Mouse (Mus musculus) midbrain, postnatal 0 days (tissue): ENCODE data around the gene Tspo. TPM values are rescaled to one million over a fixed set of nuclear protein-coding genes. Genes with fewer than 3 reads are reported as not detected.

ENCODE experiments used
- ATAC-seq: fragments of 200-750 bp; cut with Nextera tagmentation; 2 replicates; pipeline ENCODE4 v1.8.0; 2017; ENCODE audit warnings: moderate number of reproducible peaks, mild to moderate bottlenecking, moderate TSS enrichment, moderate library complexity; ENCODE audit not compliant: low FRiP score
- DNase-seq: peaks from one replicate; pipeline ENCODE4 v3.0.0-alpha.2; 2015; ENCODE audit warnings: low spot score
- H3K27ac ChIP-seq: fragments of 300-500 bp; sonication (generic); 2 replicates; pipeline ENCODE4 v1.5.1; 2014; ENCODE audit warnings: low read depth, mild to moderate bottlenecking, low read length, mixed read lengths
- H3K27me3 ChIP-seq: fragments of 300-500 bp; sonication (generic); 2 replicates; pipeline ENCODE4 v1.6.1; 2014; ENCODE audit warnings: low read length, control low read depth, mixed read lengths; ENCODE audit not compliant: insufficient read depth
- H3K36me3 ChIP-seq: fragments of 300-500 bp; sonication (generic); 2 replicates; pipeline ENCODE4 v1.6.1; 2014; ENCODE audit warnings: low read length, control low read depth, mixed read lengths; ENCODE audit not compliant: insufficient read depth
- H3K4me1 ChIP-seq: fragments of 300-500 bp; sonication (generic); 2 replicates; pipeline ENCODE4 v1.6.1; 2014; ENCODE audit warnings: mild to moderate bottlenecking, control low read depth, antibody characterized with exemption, low read length, mixed read lengths; ENCODE audit not compliant: insufficient read depth
- H3K4me2 ChIP-seq: fragments of 300-500 bp; sonication (generic); 2 replicates; pipeline ENCODE4 v1.6.1; 2014; ENCODE audit warnings: low read depth, mild to moderate bottlenecking, low read length, mixed read lengths; ENCODE audit not compliant: poor library complexity, severe bottlenecking
- H3K4me3 ChIP-seq: fragments of 300-500 bp; sonication (generic); 2 replicates; pipeline ENCODE4 v1.5.1; 2014; ENCODE audit warnings: low read depth, mild to moderate bottlenecking, low read length, moderate library complexity
- H3K9ac ChIP-seq: fragments of 300-500 bp; sonication (generic); replicated peaks from 2 replicates; pipeline ENCODE4 v1.6.1; 2014; ENCODE audit warnings: mild to moderate bottlenecking, low read length, moderate library complexity, mixed read lengths; ENCODE audit not compliant: poor library complexity, severe bottlenecking
- H3K9me3 ChIP-seq: fragments of 300-500 bp; sonication (generic); 2 replicates; pipeline ENCODE4 v1.6.1; 2016; ENCODE audit warnings: low read length, control low read depth
- CTCF ChIP-seq: IDR thresholded peaks from 2 replicates; pipeline ENCODE4 v1.5.1; 2016; ENCODE audit warnings: antibody characterized with exemption, mild to moderate bottlenecking
- WGBS: fragments of 180-500 bp; shearing (Covaris S2); extraction: QIAGEN DNeasy Blood & Tissue Kit; methylation state at CpG from one replicate; pipeline ENCODE4 v1.1.7; 2014; 5-methylcytosine and 5-hydroxymethylcytosine counted together
- microRNA-seq: library from miRNA; unstranded; fragments of <30 nt; microRNA quantifications from one replicate; pipeline ENCODE4, GENCODE M21; 2016; ENCODE audit warnings: borderline number of aligned reads
- polyA plus RNA-seq: library from polyadenylated mRNA; unstranded; fragments of >200 nt; fragmentation: Nextera tagmentation; extraction: Ambion mirVana; gene quantifications from 2 replicates; pipeline ENCODE4 v1.2.1, GENCODE M21; 2015
- total RNA-seq: library from RNA; depleted of rRNA; stranded (reverse); fragments of >200 nt; gene quantifications from 2 replicates; pipeline ENCODE4 v1.2.3, GENCODE M21; 2014; rRNA removed

Tspo gene
- total and polyA plus RNA-seq, 2 experiments from 2014 or later: 8.0 to 8.4 TPM

- H3K27me3 ChIP-seq: no peaks in the 10 kb centered on the region
- no peak overlapping the region for H3K27ac ChIP-seq
- no peaks in the 10 kb centered on the region for H3K9me3 ChIP-seq
- H3K9ac ChIP-seq: no peak overlapping the region
- WGBS: 95% methylated on average over 8 of the region's 8 CpGs
- no peak for ATAC-seq
- no peaks in the 10 kb centered on the region for H3K36me3 ChIP-seq
- no peak overlapping the region for H3K4me2 ChIP-seq
- H3K4me3 ChIP-seq: no peak overlapping the region
- no peaks in the 10 kb centered on the region for H3K4me1 ChIP-seq
- TF ChIP-seq CTCF: no peak
- DNase-seq: no peak
Observed at GRCm38 (mm10) chr15:83606700-83607099, 43.3 kb downstream of the Tspo start.

- ATAC-seq: 0 out of 2 replicates have a peak, but pooled peaks have one; percentile 27
Observed at GRCm38 (mm10) chr15:83607115-83607802, 43.9 kb downstream of the Tspo start.

GRCm38 (mm10) chr15:83615245-83615644, 51.9 kb downstream of the Tspo start:
- DNase-seq: no peak
- H3K36me3 ChIP-seq: peaks cover 8% of the 10 kb centered on the region; the same call in 1 of the 2 replicates
- no peak overlapping the region for H3K27ac ChIP-seq
- no peak for ATAC-seq
- no peaks in the 10 kb centered on the region for H3K27me3 ChIP-seq
- no peak for TF ChIP-seq CTCF
- WGBS: 94% methylated on average over 3 of the region's 3 CpGs
- H3K4me3 ChIP-seq: no peak overlapping the region
- H3K9me3 ChIP-seq: no peaks in the 10 kb centered on the region
- no peaks in the 10 kb centered on the region for H3K4me1 ChIP-seq
- H3K4me2 ChIP-seq: no peak overlapping the region
- no peak overlapping the region for H3K9ac ChIP-seq

More at GRCm38 (mm10) chr15:83607115-83607802, 43.9 kb downstream of the Tspo start:
- H3K9ac ChIP-seq: no peak overlapping the region
- H3K27ac ChIP-seq: no peak overlapping the region
- H3K4me2 ChIP-seq: no peak overlapping the region
- no peak overlapping the region for H3K4me3 ChIP-seq
- 52% methylated on average over 15 of the region's 15 CpGs for WGBS
- H3K36me3 ChIP-seq: no peaks in the 10 kb centered on the region
- DNase-seq: peak; percentile 78
- H3K27me3 ChIP-seq: no peaks in the 10 kb centered on the region
- TF ChIP-seq CTCF: peak; percentile 78
- H3K9me3 ChIP-seq: no peaks in the 10 kb centered on the region
- H3K4me1 ChIP-seq: no peaks in the 10 kb centered on the region

Small RNAs within 50 kb of the gene (microRNA-seq; reads per million reads assigned to microRNA genes)
- gene Gm24575: not detected

Other genes starting within 250 kb of the Tspo start
- gene Arfgap3, start 213.3 kb upstream of the Tspo start, total RNA-seq: 41.8 and 44.0 TPM in 2 replicates
- gene Arfgap3, start 213.3 kb upstream of the Tspo start, polyA plus RNA-seq: 36.4 and 36.8 TPM in 2 replicates
- 14.6 and 21.3 TPM in 2 replicates for gene Pacsin2, start 99.0 kb upstream of the Tspo start, total RNA-seq
- 16.2 and 16.7 TPM in 2 replicates for gene Pacsin2, start 99.0 kb upstream of the Tspo start, polyA plus RNA-seq
- gene Ttll1, start 52.7 kb upstream of the Tspo start, total RNA-seq: 57.8 and 60.7 TPM in 2 replicates
- gene Ttll1, start 52.7 kb upstream of the Tspo start, polyA plus RNA-seq: 119 and 123 TPM in 2 replicates
- gene Bik, start 36.7 kb upstream of the Tspo start, total RNA-seq: 0.27 TPM in 1 of 2 replicates, not detected in the other
- gene Bik, start 36.7 kb upstream of the Tspo start, polyA plus RNA-seq: 0.33 and 0.37 TPM in 2 replicates
- gene Mcat, start 195 bp downstream of the Tspo start, total RNA-seq: 43.9 and 44.4 TPM in 2 replicates
- gene Mcat, start 195 bp downstream of the Tspo start, polyA plus RNA-seq: 34.6 and 35.9 TPM in 2 replicates
- 50.5 and 56.4 TPM in 2 replicates for gene Ttll12, start 31.6 kb downstream of the Tspo start, total RNA-seq
- 39.1 and 40.1 TPM in 2 replicates for gene Ttll12, start 31.6 kb downstream of the Tspo start, polyA plus RNA-seq
- 14.9 and 19.9 TPM in 2 replicates for gene Scube1, start 161.4 kb downstream of the Tspo start, total RNA-seq
- 4.7 TPM in 2 replicates for gene Scube1, start 161.4 kb downstream of the Tspo start, polyA plus RNA-seq
- 41.1 and 48.0 TPM in 2 replicates for gene Mpped1, start 215.9 kb downstream of the Tspo start, total RNA-seq
- 18.1 and 20.3 TPM in 2 replicates for gene Mpped1, start 215.9 kb downstream of the Tspo start, polyA plus RNA-seq